Mouse (Mus musculus) testis, postnatal 10 days (tissue): ENCODE measurements at regions not wholly inside any gene's neighbourhood (a gene's known extent, or its start where the extent isn't known, plus 50 kb on each side); places are given as distances from the start of the nearest gene placed in this dataset.
"Not testable (repeated sequence)": the region's sequence is repeated elsewhere in the genome, so short reads cannot be mapped to it uniquely, and the experiment has no call there.

Source experiments
- DNase-seq: peaks from one replicate; pipeline ENCODE4 v3.0.0; 2021; ENCODE audit warnings: low spot score

DNA sequence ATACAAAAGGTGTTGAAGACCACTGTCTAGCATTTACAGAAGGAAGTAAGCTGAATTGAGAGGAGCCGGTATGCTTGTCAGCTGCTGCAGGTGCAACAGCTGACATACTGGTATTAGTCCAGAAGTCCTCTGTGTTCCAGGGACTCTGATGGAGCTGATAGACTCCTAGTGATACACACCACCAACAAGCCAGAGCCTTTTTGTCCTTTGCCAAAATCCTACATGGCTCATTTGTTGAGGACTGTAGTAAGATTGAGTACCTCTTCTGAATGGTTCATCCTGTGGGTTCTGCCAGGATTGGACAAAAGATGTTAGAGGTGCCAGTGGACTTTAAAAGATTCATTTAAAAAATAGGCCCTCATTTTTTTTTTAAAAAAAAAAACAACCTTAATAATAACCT, 129.4 kb upstream of the Tmem185a start:
- no peak for DNase-seq

DNA sequence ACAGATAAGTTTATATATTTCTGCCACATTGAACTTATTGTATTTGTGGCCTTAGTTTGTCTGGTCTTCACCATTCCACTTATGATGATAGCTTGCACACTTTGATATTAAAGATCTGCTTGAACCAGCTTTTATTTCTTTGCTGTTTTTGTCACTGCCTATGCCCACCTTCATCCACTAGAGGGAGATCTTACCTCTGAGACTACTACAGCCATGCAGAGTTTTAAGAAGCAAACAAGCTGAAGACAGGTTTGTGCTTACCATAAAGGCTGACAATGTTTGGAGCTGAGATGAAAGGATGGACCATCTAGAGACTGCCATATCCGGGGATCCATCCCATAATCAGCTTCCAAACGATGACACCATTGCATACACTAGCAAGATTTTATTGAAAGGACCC, 105.4 kb upstream of the Tmem185a start:
- peak; percentile 37 for DNase-seq

DNA sequence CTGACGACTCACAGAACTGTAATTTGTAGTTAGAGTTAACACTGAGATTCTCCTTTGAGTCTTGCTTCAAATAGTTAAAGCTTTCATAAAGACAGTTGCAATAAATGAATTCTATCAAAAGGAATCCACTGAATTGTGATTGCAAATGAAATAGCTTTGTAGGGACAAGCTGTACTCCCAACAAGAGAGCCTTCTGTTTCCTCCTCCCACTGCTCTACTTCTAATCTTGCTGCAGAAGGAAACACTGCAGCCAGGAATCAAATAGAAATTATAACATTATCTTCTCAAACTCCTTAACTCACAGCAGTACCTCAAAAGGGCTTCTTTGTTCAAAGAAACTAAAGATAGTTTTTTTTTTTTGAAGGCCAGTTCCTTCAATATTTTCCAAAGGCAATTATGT, 103.2 kb upstream of the Tmem185a start:
- DNase-seq = no peak

DNA sequence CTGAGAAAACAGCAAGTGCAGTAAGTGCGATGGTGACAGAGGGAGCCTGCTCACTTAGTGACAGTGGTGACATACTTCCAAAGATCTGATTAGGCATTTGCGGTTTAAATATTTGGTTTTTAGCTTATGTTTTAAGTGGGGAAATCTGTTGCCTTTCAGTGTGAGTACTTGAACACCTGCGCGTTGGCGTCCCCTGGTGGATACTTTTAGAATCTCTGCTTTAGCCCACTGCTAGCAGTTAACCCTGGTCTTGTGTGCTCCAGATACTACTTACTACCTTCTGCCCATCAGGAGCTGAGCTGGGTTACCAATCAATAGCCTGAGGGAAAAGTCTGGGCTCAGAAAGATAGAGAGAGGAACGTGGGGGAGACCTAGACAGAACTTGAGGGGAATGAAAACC, 97.3 kb upstream of the Tmem185a start:
- DNase-seq = not testable (repeated sequence)

DNA sequence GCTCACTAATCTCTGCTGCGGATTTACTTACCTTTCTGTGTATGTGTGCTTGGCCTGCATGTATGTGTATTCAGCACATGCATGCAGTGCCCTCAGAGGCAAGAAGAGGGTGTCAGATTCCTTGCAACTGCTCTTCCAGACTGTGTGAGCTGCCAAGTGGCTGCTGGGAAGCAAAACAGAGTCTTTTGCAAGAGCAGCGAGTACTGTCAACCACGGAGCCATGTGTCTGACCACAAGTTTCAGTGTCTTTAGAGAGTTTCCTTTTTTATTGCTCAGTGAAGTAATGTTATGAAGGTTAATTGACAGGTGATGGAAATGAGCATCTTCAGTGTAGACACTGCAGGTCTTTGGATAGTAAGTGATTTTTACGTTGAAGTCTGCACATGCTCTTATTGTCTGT, 93.6 kb upstream of the Tmem185a start:
- not testable (repeated sequence) for DNase-seq

DNA sequence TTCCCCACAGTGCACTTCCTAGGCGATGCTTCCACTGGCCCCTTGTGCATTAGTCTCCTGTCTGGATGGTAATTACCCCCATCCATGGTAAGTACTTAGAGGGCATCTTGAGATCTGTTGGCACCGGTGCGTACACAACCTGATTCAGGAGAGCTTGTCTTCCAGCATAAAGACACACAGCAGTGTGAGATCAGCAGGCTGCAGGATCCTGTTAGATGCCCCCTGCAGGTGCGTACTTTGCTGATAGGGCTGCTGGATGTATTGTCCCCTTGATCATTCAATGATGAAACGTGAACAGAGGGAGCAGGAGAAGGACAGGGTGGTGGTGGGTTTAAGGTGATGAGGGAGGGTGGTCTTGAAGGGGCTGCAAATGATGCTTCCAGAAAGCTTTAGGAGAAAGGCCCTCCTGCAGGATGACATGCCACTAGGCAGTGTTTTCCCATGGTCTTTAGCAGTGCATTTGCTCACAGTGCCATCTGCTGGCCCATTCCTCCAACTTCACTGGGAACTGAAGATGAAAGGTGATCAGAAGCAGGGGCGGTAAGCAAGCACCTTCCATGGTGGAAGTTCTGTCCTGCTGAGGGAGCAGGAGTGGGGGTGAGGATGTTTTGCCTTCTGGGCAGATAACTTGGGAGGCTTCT, 92.5 kb upstream of the Tmem185a start:
- DNase-seq = not testable (repeated sequence)
